In genomic region chr1:75445751-75446611, GRCm38 (mm10) we compare ENCODE assay signal across 8 mouse cellular contexts. TPM values are rescaled to one million over a fixed set of nuclear protein-coding genes. Genes with fewer than 3 reads are reported as not detected.
DNase-seq lines count a peak whose midpoint lies in the region; ATAC-seq and TF ChIP-seq lines count a peak whose summit lies in the region.

No protein-coding gene starts in this region.

- H3K4me1 ChIP-seq in E14TG2a.4 (replicated peaks; ENCODE audit: low read depth, low read length): peaks cover 98% of the 10 kb centered on the region
- H3K4me1 ChIP-seq in forebrain, embryonic 10.5 days: peaks cover 95% of the 10 kb centered on the region
- H3K4me1 ChIP-seq in heart, embryonic 16.5 days (ENCODE audit: control insufficient read depth, insufficient read depth, low read length): peaks cover 51% of the 10 kb centered on the region
- peaks cover 39% of the 10 kb centered on the region for H3K4me1 ChIP-seq in liver, postnatal 0 days (ENCODE audit: insufficient read depth)
- peaks cover 85% of the 10 kb centered on the region for H3K4me1 ChIP-seq in neural tube, embryonic 14.5 days (ENCODE audit: control insufficient read depth, insufficient read depth, low read length)
- H3K4me1 ChIP-seq in thymus, adult 2 months (replicated peaks; ENCODE audit: control insufficient read depth, insufficient read depth, low read length): no peaks in the 10 kb centered on the region

- WGBS in forebrain, embryonic 10.5 days: under 1% methylated on average over 22 of the region's 22 CpGs
- WGBS in heart, embryonic 16.5 days: under 1% methylated on average over 21 of the region's 22 CpGs
- 3% methylated on average over 22 of the region's 22 CpGs for WGBS in liver, postnatal 0 days (ENCODE audit: insufficient replicate concordance)
- WGBS in neural tube, embryonic 14.5 days: under 1% methylated on average over 22 of the region's 22 CpGs
- 1% methylated on average over 22 of the region's 22 CpGs for WGBS in thymus, adult 2 months

- H3K4me2 ChIP-seq in heart, embryonic 16.5 days (ENCODE audit: low read depth, low read length): peak overlapping the region; percentile 64
- H3K4me2 ChIP-seq in liver, postnatal 0 days (ENCODE audit: low read depth, low read length): peak overlapping the region; percentile 63
- peak overlapping the region; percentile 32 for H3K4me2 ChIP-seq in neural tube, embryonic 14.5 days (ENCODE audit: low read depth, low read length)

- peak; percentile 51 for DNase-seq in c-Kit-negative CD71-positive TER-119-positive erythroid progenitor cells, embryonic 14.5 days (ENCODE audit: low read depth, low spot score)
- peak; percentile 82 for DNase-seq in forebrain, embryonic 10.5 days (ENCODE audit: extremely low spot score, low spot score)
- DNase-seq in kidney, postnatal 14 days: peak; percentile 73
- peak; percentile 87 for DNase-seq in liver, postnatal 0 days
- DNase-seq in thymus, adult 2 months: peak; percentile 58

- peak; percentile 43 for ATAC-seq in heart, embryonic 16.5 days (replicated peaks; ENCODE audit: extremely low read depth, insufficient read depth, low FRiP score)
- peak; percentile 74 for ATAC-seq in liver, postnatal 0 days
- ATAC-seq in neural tube, embryonic 14.5 days (ENCODE audit: low read depth): peak; percentile 3; the same call in 1 of the 2 replicates

- peak overlapping the region; percentile 80 for H3K27ac ChIP-seq in forebrain, embryonic 10.5 days
- H3K27ac ChIP-seq in heart, embryonic 16.5 days (ENCODE audit: low read length): no peak overlapping the region
- H3K27ac ChIP-seq in liver, postnatal 0 days (ENCODE audit: low read depth): no peak overlapping the region
- peak overlapping the region; percentile 74 for H3K27ac ChIP-seq in neural tube, embryonic 14.5 days (ENCODE audit: low read depth, low read length)
- H3K27ac ChIP-seq in thymus, adult 2 months (ENCODE audit: control insufficient read depth, insufficient read depth, low read length): no peak overlapping the region

- peaks cover 11% of the 10 kb centered on the region for H3K36me3 ChIP-seq in E14TG2a.4 (ENCODE audit: insufficient read depth, low read length)
- H3K36me3 ChIP-seq in forebrain, embryonic 10.5 days (replicated peaks): peaks cover 11% of the 10 kb centered on the region
- H3K36me3 ChIP-seq in heart, embryonic 16.5 days (ENCODE audit: control insufficient read depth, insufficient read depth): no peaks in the 10 kb centered on the region; the same call in 1 of the 2 replicates
- H3K36me3 ChIP-seq in liver, postnatal 0 days (replicated peaks; ENCODE audit: insufficient read depth, low read length): 0 out of 2 replicates have a peak, but pooled peaks cover 7% of the 10 kb centered on the region
- no peaks in the 10 kb centered on the region for H3K36me3 ChIP-seq in neural tube, embryonic 14.5 days (ENCODE audit: control insufficient read depth, insufficient read depth, low read length)
- no peaks in the 10 kb centered on the region for H3K36me3 ChIP-seq in thymus, adult 2 months (ENCODE audit: control insufficient read depth, insufficient read depth, low read length)

- peak; percentile 88 for TF ChIP-seq CTCF in E14TG2a.4 (conservative IDR thresholded peaks at IDR 0.05; ENCODE audit: low read length)
- TF ChIP-seq CTCF in liver, postnatal 0 days (IDR thresholded peaks at IDR 0.05; ENCODE audit: low read depth): peak; percentile 95
- TF ChIP-seq CTCF in thymus, adult 2 months (IDR thresholded peaks at IDR 0.05; ENCODE audit: borderline replicate concordance, control insufficient read depth, extremely low read depth, insufficient read depth, low read length, poor library complexity): peak; percentile 89

- TF ChIP-seq EP300 in liver, postnatal 0 days (IDR thresholded peaks at IDR 0.05; ENCODE audit: low read depth): no peak

- TF ChIP-seq POLR2A in thymus, adult 2 months (IDR thresholded peaks at IDR 0.05; ENCODE audit: control insufficient read depth, extremely low read depth, insufficient read depth, low read length, poor library complexity): no peak

- H3K9ac ChIP-seq in heart, embryonic 16.5 days (ENCODE audit: low read length): peak overlapping the region; percentile 46
- no peak overlapping the region for H3K9ac ChIP-seq in liver, postnatal 0 days (replicated peaks)
- no peak overlapping the region for H3K9ac ChIP-seq in neural tube, embryonic 14.5 days (replicated peaks; ENCODE audit: low read depth, low read length)

- H3K4me3 ChIP-seq in E14TG2a.4 (replicated peaks; ENCODE audit: low read length): peak overlapping the region; percentile 45
- H3K4me3 ChIP-seq in forebrain, embryonic 10.5 days: peak overlapping the region; percentile 47
- H3K4me3 ChIP-seq in heart, embryonic 16.5 days (ENCODE audit: low read length): peak overlapping the region; percentile 27
- H3K4me3 ChIP-seq in liver, postnatal 0 days (ENCODE audit: low read depth, low read length): peak overlapping the region; percentile 11; the same call in 1 of the 2 replicates
- H3K4me3 ChIP-seq in neural tube, embryonic 14.5 days (ENCODE audit: low read depth, low read length): no peak overlapping the region
- H3K4me3 ChIP-seq in thymus, adult 2 months (ENCODE audit: control insufficient read depth, insufficient read depth, low read length): no peak overlapping the region

- peaks cover 7% of the 10 kb centered on the region; the same call in 1 of the 2 replicates for H3K9me3 ChIP-seq in E14TG2a.4 (ENCODE audit: low read length)
- H3K9me3 ChIP-seq in forebrain, embryonic 10.5 days: no peaks in the 10 kb centered on the region
- H3K9me3 ChIP-seq in heart, embryonic 16.5 days (replicated peaks; ENCODE audit: control insufficient read depth, low read length): no peaks in the 10 kb centered on the region
- no peaks in the 10 kb centered on the region for H3K9me3 ChIP-seq in liver, postnatal 0 days (ENCODE audit: low read length)
- no peaks in the 10 kb centered on the region for H3K9me3 ChIP-seq in neural tube, embryonic 14.5 days (ENCODE audit: control insufficient read depth, low read length)

- H3K27me3 ChIP-seq in E14TG2a.4 (ENCODE audit: insufficient read depth, low read length): peaks cover 59% of the 10 kb centered on the region
- H3K27me3 ChIP-seq in forebrain, embryonic 10.5 days (ENCODE audit: poor library complexity, severe bottlenecking): peaks cover 92% of the 10 kb centered on the region
- H3K27me3 ChIP-seq in heart, embryonic 16.5 days (ENCODE audit: control insufficient read depth, insufficient read depth, low read length): peaks cover 55% of the 10 kb centered on the region
- H3K27me3 ChIP-seq in liver, postnatal 0 days (ENCODE audit: insufficient read depth, low read length): peaks cover 49% of the 10 kb centered on the region
- peaks cover 4% of the 10 kb centered on the region for H3K27me3 ChIP-seq in neural tube, embryonic 14.5 days (ENCODE audit: control insufficient read depth, insufficient read depth, low read length)
- peaks cover 27% of the 10 kb centered on the region; the same call in 1 of the 2 replicates for H3K27me3 ChIP-seq in thymus, adult 2 months (ENCODE audit: control insufficient read depth, insufficient read depth, low read length)

RNA-seq across cellular contexts. Expression of gene Asic4, which starts 4.3 kb away (rescaled TPM):
- polyA plus RNA-seq in forebrain, embryonic 10.5 days (2016; fragmentation: Nextera tagmentation; extraction: Ambion mirVana): 3.1 and 3.4 TPM in 2 replicates
- polyA plus RNA-seq in heart, embryonic 16.5 days (2015; fragmentation: Nextera tagmentation; extraction: Ambion mirVana): 0.08 and 0.27 TPM in 2 replicates
- polyA plus RNA-seq in liver, postnatal 0 days (2015; fragmentation: Nextera tagmentation; extraction: Ambion mirVana): not detected in 2 replicates
- polyA plus RNA-seq in neural tube, embryonic 14.5 days (2014; fragmentation: Nextera tagmentation; extraction: Ambion mirVana): 4.7 and 6.9 TPM in 2 replicates
- 0.05 TPM in 2 replicates for polyA plus RNA-seq in thymus, adult 2 months (2012; rRNA removed)

RNA-seq across cellular contexts. Expression of gene Gmppa, which starts 10.3 kb away (rescaled TPM):
- polyA plus RNA-seq in forebrain, embryonic 10.5 days (2016; fragmentation: Nextera tagmentation; extraction: Ambion mirVana): 55.9 and 60.1 TPM in 2 replicates
- 72.6 and 85.3 TPM in 2 replicates for polyA plus RNA-seq in heart, embryonic 16.5 days (2015; fragmentation: Nextera tagmentation; extraction: Ambion mirVana)
- 21.0 and 22.0 TPM in 2 replicates for polyA plus RNA-seq in liver, postnatal 0 days (2015; fragmentation: Nextera tagmentation; extraction: Ambion mirVana)
- 58.6 and 64.5 TPM in 2 replicates for polyA plus RNA-seq in neural tube, embryonic 14.5 days (2014; fragmentation: Nextera tagmentation; extraction: Ambion mirVana)
- 102 and 128 TPM in 2 replicates for polyA plus RNA-seq in thymus, adult 2 months (2012; rRNA removed)

RNA-seq across cellular contexts. Expression of gene Chpf, which starts 33.1 kb away (rescaled TPM):
- 20.1 and 20.5 TPM in 2 replicates for polyA plus RNA-seq in forebrain, embryonic 10.5 days (2016; fragmentation: Nextera tagmentation; extraction: Ambion mirVana)
- 23.9 and 27.0 TPM in 2 replicates for polyA plus RNA-seq in heart, embryonic 16.5 days (2015; fragmentation: Nextera tagmentation; extraction: Ambion mirVana)
- 3.1 and 3.3 TPM in 2 replicates for polyA plus RNA-seq in liver, postnatal 0 days (2015; fragmentation: Nextera tagmentation; extraction: Ambion mirVana)
- 44.7 and 45.4 TPM in 2 replicates for polyA plus RNA-seq in neural tube, embryonic 14.5 days (2014; fragmentation: Nextera tagmentation; extraction: Ambion mirVana)
- 38.7 and 43.7 TPM in 2 replicates for polyA plus RNA-seq in thymus, adult 2 months (2012; rRNA removed)

RNA-seq across cellular contexts. Expression of gene Tmem198, which starts 33.4 kb away (rescaled TPM):
- polyA plus RNA-seq in forebrain, embryonic 10.5 days (2016; fragmentation: Nextera tagmentation; extraction: Ambion mirVana): 4.5 and 6.1 TPM in 2 replicates
- 0.60 and 0.69 TPM in 2 replicates for polyA plus RNA-seq in heart, embryonic 16.5 days (2015; fragmentation: Nextera tagmentation; extraction: Ambion mirVana)
- 0.08 TPM in 1 of 2 replicates, not detected in the other for polyA plus RNA-seq in liver, postnatal 0 days (2015; fragmentation: Nextera tagmentation; extraction: Ambion mirVana)
- polyA plus RNA-seq in neural tube, embryonic 14.5 days (2014; fragmentation: Nextera tagmentation; extraction: Ambion mirVana): 34.0 and 38.3 TPM in 2 replicates
- 3.0 and 3.5 TPM in 2 replicates for polyA plus RNA-seq in thymus, adult 2 months (2012; rRNA removed)

Comparison
In these comparisons a context has a peak if more than half of its experiments do, and no peak if none do; other contexts are left out.
1. H3K4me3 ChIP-seq: peak in E14TG2a.4 (single experiment), forebrain, embryonic 10.5 days (single experiment), heart, embryonic 16.5 days (single experiment) and liver, postnatal 0 days (single experiment); none in neural tube, embryonic 14.5 days (single experiment) and thymus, adult 2 months (single experiment).
2. H3K27ac ChIP-seq: peak in forebrain, embryonic 10.5 days (single experiment) and neural tube, embryonic 14.5 days (single experiment); none in heart, embryonic 16.5 days (single experiment), liver, postnatal 0 days (single experiment) and thymus, adult 2 months (single experiment).
3. ATAC-seq: peak in every context shown above with its lines; median percentile 74 in liver, postnatal 0 days; 43 in heart, embryonic 16.5 days; 3 in neural tube, embryonic 14.5 days.
4. Peak in every context shown above with its lines, with median percentiles within 50 percentile points of each other: CTCF ChIP-seq, DNase-seq and H3K4me2 ChIP-seq.